Mouse (Mus musculus): ENCODE measurements at regions not wholly inside any gene's neighbourhood (a gene's known extent, or its start where the extent isn't known, plus 50 kb on each side); places are given as distances from the start of the nearest gene placed in this dataset.
A peak's percentile ranks its signal among the peaks of the same experiment; 100 is the strongest.

- H3K4me3 ChIP-seq (ENCODE audit: low read depth, low read length) = no peak overlapping the region
- no peaks in the 10 kb centered on the region for H3K27me3 ChIP-seq (ENCODE audit: insufficient read depth, low read length)
- no peaks in the 10 kb centered on the region for H3K4me1 ChIP-seq (ENCODE audit: insufficient read depth, low read length)
- ATAC-seq (ENCODE audit: low FRiP score) (no peak), DNase-seq (ENCODE audit: low spot score) (no peak)
- no peak overlapping the region for H3K9ac ChIP-seq (replicated peaks; ENCODE audit: low read length, poor library complexity, severe bottlenecking)
- H3K27ac ChIP-seq (ENCODE audit: low read depth, low read length) = no peak overlapping the region
- H3K4me2 ChIP-seq (ENCODE audit: low read depth, low read length, poor library complexity, severe bottlenecking) = no peak overlapping the region
- WGBS = 93% methylated on average over 8 of the region's 8 CpGs
- H3K9me3 ChIP-seq (ENCODE audit: low read length) = no peaks in the 10 kb centered on the region
- H3K36me3 ChIP-seq (ENCODE audit: insufficient read depth, low read length) = no peaks in the 10 kb centered on the region
- no peak for TF ChIP-seq CTCF (IDR thresholded peaks at IDR 0.05)
Observed at GRCm38 (mm10) chr2:172768756-172769155, 171.4 kb downstream of the Bmp7 start.

DNA sequence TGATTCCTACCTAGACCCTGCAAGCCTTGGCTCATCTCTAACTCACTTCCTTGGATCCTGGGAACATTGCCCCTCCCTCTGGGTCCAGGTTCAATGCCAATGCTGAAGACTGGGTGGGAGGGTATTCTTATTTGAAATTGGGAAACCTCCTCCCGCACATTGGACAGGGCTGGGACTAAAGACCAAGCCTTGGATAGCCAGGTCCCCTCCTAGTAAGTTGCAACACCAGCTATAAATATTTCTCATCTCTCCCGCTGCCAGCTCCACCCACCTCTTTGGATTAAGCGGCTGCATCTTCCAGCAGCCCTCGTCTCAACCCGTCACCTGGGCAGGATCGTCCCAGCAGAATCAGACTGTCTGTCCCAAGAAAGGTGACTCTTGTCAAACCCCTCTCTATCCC, 170.1 kb downstream of the Bmp7 start:
- no peaks in the 10 kb centered on the region for H3K27me3 ChIP-seq (ENCODE audit: insufficient read depth, low read length)
- H3K4me1 ChIP-seq (ENCODE audit: insufficient read depth, low read length) = no peaks in the 10 kb centered on the region
- H3K9me3 ChIP-seq (ENCODE audit: low read length) = no peaks in the 10 kb centered on the region
- TF ChIP-seq CTCF (IDR thresholded peaks at IDR 0.05) = no peak
- H3K27ac ChIP-seq (ENCODE audit: low read depth, low read length) = no peak overlapping the region
- H3K4me3 ChIP-seq (ENCODE audit: low read depth, low read length) = no peak overlapping the region
- DNase-seq (ENCODE audit: low spot score) = no peak
- 82% methylated on average over 6 of the region's 6 CpGs for WGBS
- no peak overlapping the region for H3K9ac ChIP-seq (replicated peaks; ENCODE audit: low read length, poor library complexity, severe bottlenecking)
- no peak for ATAC-seq (ENCODE audit: low FRiP score)
- no peaks in the 10 kb centered on the region for H3K36me3 ChIP-seq (ENCODE audit: insufficient read depth, low read length)
- H3K4me2 ChIP-seq (ENCODE audit: low read depth, low read length, poor library complexity, severe bottlenecking) = no peak overlapping the region

GRCm38 (mm10) chr2:172770606-172771005, 169.5 kb downstream of the Bmp7 start:
- no peaks in the 10 kb centered on the region for H3K9me3 ChIP-seq (ENCODE audit: low read length)
- H3K4me2 ChIP-seq (ENCODE audit: low read depth, low read length, poor library complexity, severe bottlenecking) = no peak overlapping the region
- no peaks in the 10 kb centered on the region for H3K4me1 ChIP-seq (ENCODE audit: insufficient read depth, low read length)
- no peak overlapping the region for H3K27ac ChIP-seq (ENCODE audit: low read depth, low read length)
- ATAC-seq (ENCODE audit: low FRiP score) (no peak), DNase-seq (ENCODE audit: low spot score) (no peak)
- no peaks in the 10 kb centered on the region for H3K36me3 ChIP-seq (ENCODE audit: insufficient read depth, low read length)
- TF ChIP-seq CTCF (IDR thresholded peaks at IDR 0.05) = no peak
- no peak overlapping the region for H3K4me3 ChIP-seq (ENCODE audit: low read depth, low read length)
- H3K9ac ChIP-seq (replicated peaks; ENCODE audit: low read length, poor library complexity, severe bottlenecking) = no peak overlapping the region
- 85% methylated on average over 14 of the region's 14 CpGs for WGBS
- no peaks in the 10 kb centered on the region for H3K27me3 ChIP-seq (ENCODE audit: insufficient read depth, low read length)

- WGBS = 2% methylated on average over 2 of the region's 2 CpGs
- no peaks in the 10 kb centered on the region for H3K9me3 ChIP-seq (ENCODE audit: low read length)
- peak; percentile 85 for TF ChIP-seq CTCF (IDR thresholded peaks at IDR 0.05)
- H3K4me3 ChIP-seq (ENCODE audit: low read depth, low read length) = no peak overlapping the region
- H3K27me3 ChIP-seq (ENCODE audit: insufficient read depth, low read length) = no peaks in the 10 kb centered on the region
- H3K9ac ChIP-seq (replicated peaks; ENCODE audit: low read length, poor library complexity, severe bottlenecking) = no peak overlapping the region
- 0 out of 2 replicates have a peak, but pooled peaks have one; percentile 41 for ATAC-seq (ENCODE audit: low FRiP score)
- no peaks in the 10 kb centered on the region for H3K36me3 ChIP-seq (ENCODE audit: insufficient read depth, low read length)
- no peaks in the 10 kb centered on the region for H3K4me1 ChIP-seq (ENCODE audit: insufficient read depth, low read length)
- no peak overlapping the region for H3K4me2 ChIP-seq (ENCODE audit: low read depth, low read length, poor library complexity, severe bottlenecking)
- peak; percentile 50 for DNase-seq (ENCODE audit: low spot score)
- no peak overlapping the region for H3K27ac ChIP-seq (ENCODE audit: low read depth, low read length)
Observed at GRCm38 (mm10) chr2:172773176-172773575, 166.9 kb downstream of the Bmp7 start.

DNA sequence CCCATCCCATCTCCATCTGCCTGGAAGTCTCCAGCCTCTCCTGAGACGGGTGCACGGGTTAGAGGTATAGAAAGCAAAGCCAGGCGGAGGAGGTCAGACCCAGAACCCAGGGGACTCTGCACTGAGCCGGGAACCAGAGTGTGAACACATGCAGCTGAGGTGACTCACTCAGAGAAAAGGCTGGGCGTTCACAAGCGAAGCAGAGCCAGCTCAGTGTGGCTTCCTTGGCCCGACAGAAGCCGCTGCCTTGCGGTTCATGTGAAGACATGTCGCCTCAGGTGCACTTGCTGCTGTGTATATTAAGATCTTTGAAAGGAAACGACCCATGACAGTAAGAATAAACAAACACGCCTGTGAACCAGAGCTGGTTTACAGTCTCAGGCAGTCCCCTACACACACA, 163.6 kb downstream of the Bmp7 start:
- Histone ChIP-seq H3K27me3 (ENCODE audit: insufficient read depth, low read length) (no peaks in the 10 kb centered on the region), H3K4me3 (ENCODE audit: low read depth, low read length) (no peak overlapping the region), H3K4me1 (ENCODE audit: insufficient read depth, low read length) (peaks cover 4% of the 10 kb centered on the region; the same call in 1 of the 2 replicates), H3K9ac (replicated peaks; ENCODE audit: low read length, poor library complexity, severe bottlenecking) (no peak overlapping the region), H3K36me3 (ENCODE audit: insufficient read depth, low read length) (no peaks in the 10 kb centered on the region), H3K9me3 (ENCODE audit: low read length) (no peaks in the 10 kb centered on the region), H3K27ac (ENCODE audit: low read depth, low read length) (no peak overlapping the region), H3K4me2 (ENCODE audit: low read depth, low read length, poor library complexity, severe bottlenecking) (no peak overlapping the region)
- no peak for TF ChIP-seq CTCF (IDR thresholded peaks at IDR 0.05)
- no peak for ATAC-seq (ENCODE audit: low FRiP score)
- DNase-seq (ENCODE audit: low spot score) = no peak
- 62% methylated on average over 12 of the region's 12 CpGs for WGBS

GRCm38 (mm10) chr2:172777774-172778173, 162.3 kb downstream of the Bmp7 start:
- Histone ChIP-seq H3K36me3 (ENCODE audit: insufficient read depth, low read length) (no peaks in the 10 kb centered on the region), H3K27me3 (ENCODE audit: insufficient read depth, low read length) (no peaks in the 10 kb centered on the region), H3K4me3 (ENCODE audit: low read depth, low read length) (no peak overlapping the region), H3K9me3 (ENCODE audit: low read length) (no peaks in the 10 kb centered on the region), H3K4me2 (ENCODE audit: low read depth, low read length, poor library complexity, severe bottlenecking) (no peak overlapping the region), H3K4me1 (ENCODE audit: insufficient read depth, low read length) (peaks cover 4% of the 10 kb centered on the region; the same call in 1 of the 2 replicates), H3K27ac (ENCODE audit: low read depth, low read length) (no peak overlapping the region), H3K9ac (replicated peaks; ENCODE audit: low read length, poor library complexity, severe bottlenecking) (no peak overlapping the region)
- peak; percentile 48; the same call in 1 of the 2 replicates for TF ChIP-seq CTCF (IDR thresholded peaks at IDR 0.05)
- DNase-seq (ENCODE audit: low spot score) (no peak), ATAC-seq (ENCODE audit: low FRiP score) (no peak)
- WGBS = 90% methylated on average over 2 of the region's 2 CpGs

Data from midbrain, postnatal 0 days (tissue).